Mouse (Mus musculus) forebrain, embryonic 16.5 days (tissue): Measurements from ENCODE around the gene 1110051M20Rik. TPM values are rescaled to one million over a fixed set of nuclear protein-coding genes. Genes with fewer than 3 reads are reported as not detected.

Experiments
- ATAC-seq: fragments of 200-750 bp; cut with Nextera tagmentation; 2 replicates; pipeline ENCODE4 v1.8.0; 2017; ENCODE audit warnings: mild to moderate bottlenecking, moderate library complexity
- H3K27ac ChIP-seq: fragments of 300-500 bp; sonication (generic); 2 replicates; pipeline ENCODE4 v1.5.1; 2014; ENCODE audit warnings: low read length, control low read depth
- H3K27me3 ChIP-seq: fragments of 300-500 bp; sonication (generic); replicated peaks from 2 replicates; pipeline ENCODE4 v1.6.1; 2014; ENCODE audit warnings: low read length; ENCODE audit not compliant: control insufficient read depth, insufficient read depth
- H3K36me3 ChIP-seq: fragments of 300-500 bp; sonication (generic); 2 replicates; pipeline ENCODE4 v1.6.1; 2014; ENCODE audit not compliant: control insufficient read depth, insufficient read depth
- H3K4me1 ChIP-seq: fragments of 300-500 bp; sonication (generic); replicated peaks from 2 replicates; pipeline ENCODE4 v1.6.1; 2014; ENCODE audit warnings: low read length; ENCODE audit not compliant: control insufficient read depth, insufficient read depth
- H3K4me2 ChIP-seq: fragments of 300-500 bp; sonication (generic); 2 replicates; pipeline ENCODE4 v1.6.1; 2014; ENCODE audit warnings: mild to moderate bottlenecking, low read length, control low read depth
- H3K4me3 ChIP-seq: fragments of 300-500 bp; sonication (generic); replicated peaks from 2 replicates; pipeline ENCODE4 v1.5.1; 2014; ENCODE audit warnings: mild to moderate bottlenecking, low read length, control low read depth
- H3K9ac ChIP-seq: fragments of 300-500 bp; sonication (generic); replicated peaks from 2 replicates; pipeline ENCODE4 v1.6.1; 2014; ENCODE audit warnings: low read depth, low read length, control low read depth
- H3K9me3 ChIP-seq: fragments of 300-500 bp; sonication (generic); 2 replicates; pipeline ENCODE4 v1.6.1; 2016; ENCODE audit warnings: low read length; ENCODE audit not compliant: control insufficient read depth
- WGBS: fragments of 180-500 bp; shearing (Covaris S2); extraction: QIAGEN DNeasy Blood & Tissue Kit; methylation state at CpG from one replicate; pipeline ENCODE4 v1.1.7; 2014; 5-methylcytosine and 5-hydroxymethylcytosine counted together
- polyA plus RNA-seq: library from polyadenylated mRNA; unstranded; fragments of >200 nt; fragmentation: Nextera tagmentation; extraction: Ambion mirVana; gene quantifications from 2 replicates; pipeline ENCODE4 v1.2.1, GENCODE M21; 2015

1110051M20Rik gene
- polyA plus RNA-seq, 1 experiment from 2014 or later = 187 TPM

GRCm38 (mm10) chr2:91460771-91461170 is 16.3 kb upstream of the 1110051M20Rik start:
- H3K9ac ChIP-seq = no peak overlapping the region
- WGBS = 73% methylated on average over 7 of the region's 7 CpGs
- no peaks in the 10 kb centered on the region for H3K36me3 ChIP-seq
- no peaks in the 10 kb centered on the region for H3K27me3 ChIP-seq
- no peak overlapping the region for H3K27ac ChIP-seq
- no peak for ATAC-seq
- H3K9me3 ChIP-seq = no peaks in the 10 kb centered on the region
- peaks cover 37% of the 10 kb centered on the region for H3K4me1 ChIP-seq
- H3K4me3 ChIP-seq = no peak overlapping the region
- H3K4me2 ChIP-seq = no peak overlapping the region

GRCm38 (mm10) chr2:91460076-91460475 is 15.6 kb upstream of the 1110051M20Rik start:
- no peak overlapping the region for H3K4me2 ChIP-seq
- H3K4me3 ChIP-seq = no peak overlapping the region
- 94% methylated on average over 6 of the region's 6 CpGs for WGBS
- H3K4me1 ChIP-seq = peaks cover 37% of the 10 kb centered on the region
- no peaks in the 10 kb centered on the region for H3K9me3 ChIP-seq
- H3K9ac ChIP-seq = no peak overlapping the region
- no peaks in the 10 kb centered on the region for H3K36me3 ChIP-seq
- H3K27ac ChIP-seq = no peak overlapping the region
- ATAC-seq = no peak
- H3K27me3 ChIP-seq = no peaks in the 10 kb centered on the region

GRCm38 (mm10) chr2:91458673-91459391 is 14.3 kb upstream of the 1110051M20Rik start:
- ATAC-seq = peak; percentile 11; the same call in 1 of the 2 replicates
- under 1% methylated on average over 32 of the region's 32 CpGs for WGBS
- no peaks in the 10 kb centered on the region for H3K27me3 ChIP-seq
- peaks cover 37% of the 10 kb centered on the region for H3K4me1 ChIP-seq
- peak overlapping the region; percentile 53 for H3K4me3 ChIP-seq
- peak overlapping the region; percentile 83 for H3K4me2 ChIP-seq
- peak overlapping the region; percentile 20 for H3K27ac ChIP-seq
- peak overlapping the region; percentile 71 for H3K9ac ChIP-seq
- no peaks in the 10 kb centered on the region for H3K9me3 ChIP-seq
- H3K36me3 ChIP-seq = no peaks in the 10 kb centered on the region

- Histone ChIP-seq H3K27ac (peak overlapping the region; percentile 45), H3K4me3 (peak overlapping the region; percentile 53), H3K4me1 (peaks cover 37% of the 10 kb centered on the region), H3K36me3 (no peaks in the 10 kb centered on the region), H3K9me3 (no peaks in the 10 kb centered on the region), H3K4me2 (peak overlapping the region; percentile 83), H3K9ac (peak overlapping the region; percentile 71), H3K27me3 (no peaks in the 10 kb centered on the region)
- ATAC-seq = peak; percentile 39
- WGBS = under 1% methylated on average over 21 of the region's 21 CpGs
Measured at GRCm38 (mm10) chr2:91458252-91458672, 13.8 kb upstream of the 1110051M20Rik start.

- peak overlapping the region; percentile 45; the same call in 1 of the 2 replicates for H3K27ac ChIP-seq
- H3K4me2 ChIP-seq = peak overlapping the region; percentile 83
- no peaks in the 10 kb centered on the region for H3K36me3 ChIP-seq
- peaks cover 32% of the 10 kb centered on the region for H3K4me1 ChIP-seq
- H3K9me3 ChIP-seq = no peaks in the 10 kb centered on the region
- no peaks in the 10 kb centered on the region for H3K27me3 ChIP-seq
- ATAC-seq = peak; percentile 53
- under 1% methylated on average over 44 of the region's 45 CpGs for WGBS
- peak overlapping the region; percentile 53 for H3K4me3 ChIP-seq
- peak overlapping the region; percentile 71 for H3K9ac ChIP-seq
Measured at GRCm38 (mm10) chr2:91457656-91458251, 13.2 kb upstream of the 1110051M20Rik start.

GRCm38 (mm10) chr2:91457259-91457655 is 12.8 kb upstream of the 1110051M20Rik start, which contains the start of gene Lrp4:
Lrp4 (plus strand) TSS chr2:91457511.
- Histone ChIP-seq H3K4me1 (peaks cover 27% of the 10 kb centered on the region), H3K4me3 (peak within 1 kb of the TSS; percentile 53), H3K4me2 (peak within 1 kb of the TSS; percentile 83), H3K36me3 (no peaks in the 10 kb centered on the region), H3K9ac (peak within 1 kb of the TSS; percentile 71), H3K27ac (peak within 1 kb of the TSS; percentile 45), H3K9me3 (no peaks in the 10 kb centered on the region), H3K27me3 (no peaks in the 10 kb centered on the region)
- 0% methylated on average over 16 of the region's 36 CpGs for whole genome bisulfite sequencing
- peak; percentile 65 for ATAC-seq

- Histone ChIP-seq H3K9ac (peak overlapping the region; percentile 71; the same call in 1 of the 2 replicates), H3K36me3 (no peaks in the 10 kb centered on the region), H3K4me2 (peak overlapping the region; percentile 83), H3K27ac (no peak overlapping the region), H3K4me3 (peak overlapping the region; percentile 53), H3K9me3 (no peaks in the 10 kb centered on the region), H3K4me1 (peaks cover 22% of the 10 kb centered on the region), H3K27me3 (no peaks in the 10 kb centered on the region)
- no peak for ATAC-seq
- WGBS = 42% methylated on average over 9 of the region's 9 CpGs
Measured at GRCm38 (mm10) chr2:91456491-91457100, 12.1 kb upstream of the 1110051M20Rik start.

- Histone ChIP-seq H3K36me3 (no peaks in the 10 kb centered on the region), H3K4me1 (peaks cover 18% of the 10 kb centered on the region), H3K4me3 (no peak overlapping the region), H3K4me2 (no peak overlapping the region), H3K9ac (no peak overlapping the region), H3K27ac (no peak overlapping the region), H3K9me3 (no peaks in the 10 kb centered on the region), H3K27me3 (no peaks in the 10 kb centered on the region)
- no peak for ATAC-seq
- 5% methylated on average over 4 of the region's 4 CpGs for WGBS
Measured at GRCm38 (mm10) chr2:91455826-91456225, 11.3 kb upstream of the 1110051M20Rik start.

GRCm38 (mm10) chr2:91454434-91454833 is 9.9 kb upstream of the 1110051M20Rik start:
- no peak overlapping the region for H3K4me3 ChIP-seq
- no peak overlapping the region for H3K9ac ChIP-seq
- no peak for ATAC-seq
- no peak overlapping the region for H3K4me2 ChIP-seq
- no peaks in the 10 kb centered on the region for H3K27me3 ChIP-seq
- H3K36me3 ChIP-seq = no peaks in the 10 kb centered on the region
- H3K27ac ChIP-seq = no peak overlapping the region
- WGBS = 81% methylated on average over 3 of the region's 3 CpGs
- peaks cover 18% of the 10 kb centered on the region for H3K4me1 ChIP-seq
- no peaks in the 10 kb centered on the region for H3K9me3 ChIP-seq
